Mouse (Mus musculus): ENCODE measurements at regions not wholly inside any gene's neighbourhood (a gene's known extent, or its start where the extent isn't known, plus 50 kb on each side); places are given as distances from the start of the nearest gene placed in this dataset.

GRCm38 (mm10) chr13:41541139-41541538 is 54.0 kb upstream of the Nedd9 start:
- ATAC-seq (replicated peaks; ENCODE audit: low read depth, poor library complexity, severe bottlenecking): no peak

- no peak for ATAC-seq (replicated peaks; ENCODE audit: low read depth, poor library complexity, severe bottlenecking)
Measured at GRCm38 (mm10) chr13:41546063-41546462, 58.9 kb upstream of the Nedd9 start.

- no peak for ATAC-seq (replicated peaks; ENCODE audit: low read depth, poor library complexity, severe bottlenecking)
Measured at GRCm38 (mm10) chr13:41546531-41546930, 59.2 kb upstream of the Tmem170b start.

DNA sequence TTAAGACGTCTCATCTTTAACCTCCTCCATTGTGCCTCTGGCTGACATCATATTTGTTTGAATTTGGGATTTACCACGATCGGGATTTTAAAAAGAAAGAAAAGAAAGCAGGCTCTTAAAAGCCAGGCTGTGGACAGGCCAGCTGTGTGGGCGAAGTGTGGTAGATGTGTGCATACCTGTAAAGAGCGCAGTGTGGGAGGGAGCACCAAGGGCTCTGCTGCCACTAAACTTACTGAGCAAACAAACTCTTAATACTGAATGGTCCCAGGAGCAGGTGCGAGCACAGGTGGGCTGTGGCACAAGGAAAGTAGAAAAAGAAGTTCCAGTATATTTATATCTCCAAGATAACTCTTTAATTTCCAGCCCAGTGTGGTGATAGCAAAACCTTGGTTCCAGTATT is 56.4 kb upstream of the Tmem170b start:
- ATAC-seq (replicated peaks; ENCODE audit: low read depth, poor library complexity, severe bottlenecking): no peak

DNA sequence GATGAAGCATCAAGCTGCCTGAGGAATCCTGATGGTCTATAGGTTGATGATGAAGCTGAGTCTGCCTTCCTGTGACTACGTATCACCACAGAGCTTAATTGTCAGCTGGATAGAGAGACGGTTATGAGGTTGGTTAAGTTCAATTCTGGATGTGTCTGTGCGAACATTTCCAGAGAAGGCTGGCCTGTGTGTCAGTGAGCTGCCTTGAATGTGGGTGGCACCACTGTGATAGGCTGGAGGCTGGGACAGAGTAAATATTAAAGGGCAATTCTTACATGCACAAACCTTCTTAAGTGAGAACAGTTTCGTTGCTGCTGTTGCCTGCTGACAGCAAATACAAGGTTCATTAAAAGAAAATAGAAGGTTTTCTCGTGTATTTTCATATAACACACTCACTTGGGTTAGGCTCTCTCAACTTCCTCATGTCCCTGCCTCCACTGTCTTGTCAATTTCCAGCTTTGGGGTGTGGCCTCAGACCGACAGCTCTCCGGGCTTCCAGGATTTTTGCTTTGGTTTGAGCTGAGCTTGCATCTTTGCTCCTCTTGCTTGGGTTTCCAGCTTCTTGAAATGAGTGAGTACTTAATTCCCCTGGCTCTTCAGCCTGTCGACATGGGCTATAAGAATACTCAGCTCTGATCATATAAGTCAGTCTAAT is 55.3 kb upstream of the Tmem170b start:
- ATAC-seq (replicated peaks; ENCODE audit: low read depth, poor library complexity, severe bottlenecking): no peak

GRCm38 (mm10) chr13:41551711-41552349 is 53.9 kb upstream of the Tmem170b start:
- 0 out of 2 replicates have a peak, but pooled peaks have one; percentile 29 for ATAC-seq (replicated peaks; ENCODE audit: low read depth, poor library complexity, severe bottlenecking)

DNA sequence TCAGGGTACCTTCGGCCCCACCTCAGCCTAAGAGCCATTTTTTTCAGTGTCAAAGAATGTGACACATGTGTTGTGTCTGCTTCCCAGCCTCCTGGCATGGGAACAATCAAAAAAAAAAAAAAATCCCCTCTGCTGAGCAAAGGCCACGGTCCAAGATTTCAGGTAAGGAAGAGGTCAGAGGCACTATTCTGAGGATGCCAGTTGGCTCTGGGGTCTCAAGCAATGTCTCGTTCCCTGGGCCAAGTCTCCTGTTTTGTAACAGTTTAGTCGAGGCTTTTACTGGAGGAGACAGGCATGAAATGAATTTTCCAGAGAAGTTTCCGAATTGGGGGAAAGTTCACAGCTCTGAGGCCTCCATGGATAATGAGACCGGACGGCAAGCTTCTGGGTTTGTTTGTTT is 51.3 kb upstream of the Tmem170b start:
- ATAC-seq (replicated peaks; ENCODE audit: low read depth, poor library complexity, severe bottlenecking): no peak

Measured in common myeloid progenitor, adult 5-6 weeks (primary cell).